Mouse (Mus musculus): ENCODE measurements at regions not wholly inside any gene's neighbourhood (a gene's known extent, or its start where the extent isn't known, plus 50 kb on each side); places are given as distances from the start of the nearest gene placed in this dataset.
"Not testable (repeated sequence)": the region's sequence is repeated elsewhere in the genome, so short reads cannot be mapped to it uniquely, and the experiment has no call there.

- Histone ChIP-seq H3K4me2 (replicated peaks; ENCODE audit: low read depth) (no peak overlapping the region), H3K4me3 (ENCODE audit: low read depth, low read length) (no peak overlapping the region), H3K36me3 (ENCODE audit: control insufficient read depth, insufficient read depth, low read length) (no peaks in the 10 kb centered on the region), H3K9ac (ENCODE audit: low read length) (no peak overlapping the region), H3K4me1 (replicated peaks; ENCODE audit: control insufficient read depth, insufficient read depth) (no peaks in the 10 kb centered on the region), H3K27me3 (ENCODE audit: control insufficient read depth, insufficient read depth, low read length) (no peaks in the 10 kb centered on the region), H3K9me3 (ENCODE audit: control insufficient read depth, low read length) (no peaks in the 10 kb centered on the region), H3K27ac (replicated peaks) (no peak overlapping the region)
- DNase-seq (ENCODE audit: low spot score): no peak
- WGBS: 64% methylated on average over 1 of the region's 1 CpGs
- TF ChIP-seq CTCF (IDR thresholded peaks at IDR 0.05; ENCODE audit: low read depth): no peak
- TF ChIP-seq EP300 (optimal IDR thresholded peaks at IDR 0.05): no peak
- ATAC-seq (ENCODE audit: low FRiP score, low TSS enrichment): no peak
Observed at GRCm38 (mm10) chr9:11872059-11872458, 967.5 kb upstream of the Cntn5 start.

GRCm38 (mm10) chr9:11871489-11871888 lies 966.9 kb upstream of the Cntn5 start:
- Histone ChIP-seq H3K9ac (ENCODE audit: low read length) (no peak overlapping the region), H3K4me3 (ENCODE audit: low read depth, low read length) (no peak overlapping the region), H3K27me3 (ENCODE audit: control insufficient read depth, insufficient read depth, low read length) (no peaks in the 10 kb centered on the region), H3K27ac (replicated peaks) (no peak overlapping the region), H3K4me1 (replicated peaks; ENCODE audit: control insufficient read depth, insufficient read depth) (no peaks in the 10 kb centered on the region), H3K36me3 (ENCODE audit: control insufficient read depth, insufficient read depth, low read length) (no peaks in the 10 kb centered on the region), H3K9me3 (ENCODE audit: control insufficient read depth, low read length) (no peaks in the 10 kb centered on the region), H3K4me2 (replicated peaks; ENCODE audit: low read depth) (no peak overlapping the region)
- WGBS: 66% methylated on average over 1 of the region's 1 CpGs
- DNase-seq (ENCODE audit: low spot score) (no peak), ATAC-seq (ENCODE audit: low FRiP score, low TSS enrichment) (no peak)
- no peak for TF ChIP-seq EP300 (optimal IDR thresholded peaks at IDR 0.05)
- TF ChIP-seq CTCF (IDR thresholded peaks at IDR 0.05; ENCODE audit: low read depth): no peak

- H3K4me2 ChIP-seq (replicated peaks; ENCODE audit: low read depth); H3K4me1 ChIP-seq (replicated peaks; ENCODE audit: control insufficient read depth, insufficient read depth); H3K36me3 ChIP-seq (ENCODE audit: control insufficient read depth, insufficient read depth, low read length); H3K27me3 ChIP-seq (ENCODE audit: control insufficient read depth, insufficient read depth, low read length); H3K9ac ChIP-seq (ENCODE audit: low read length); DNase-seq (ENCODE audit: low spot score); H3K4me3 ChIP-seq (ENCODE audit: low read depth, low read length); ATAC-seq (ENCODE audit: low FRiP score, low TSS enrichment); H3K9me3 ChIP-seq (ENCODE audit: control insufficient read depth, low read length); H3K27ac ChIP-seq (replicated peaks): not testable (repeated sequence)
- 59% methylated on average over 3 of the region's 3 CpGs for WGBS
Observed at GRCm38 (mm10) chr9:11848692-11849091, 944.1 kb upstream of the Cntn5 start.
